Mouse (Mus musculus) MEL (cell line): ENCODE data around the gene Phb.
A peak's percentile ranks its signal among the peaks of the same experiment; 100 is the strongest.

ENCODE experiments used
- CHD1 ChIP-seq: IDR thresholded peaks from 2 replicates; pipeline ENCODE4 v1.6.1; 2012; ENCODE audit warnings: low read depth, mild to moderate bottlenecking, inconsistent platforms, low read length, improper control_type of control experiment
- CHD2 ChIP-seq: IDR thresholded peaks from 2 replicates; pipeline ENCODE4 v1.6.1; 2011; ENCODE audit warnings: low read length, improper control_type of control experiment
- CTCF ChIP-seq, 3 experiments: IDR thresholded peaks in 2 of 3; conservative IDR thresholded peaks in 1 of 3; 2 replicates each; pipeline ENCODE4 v1.5.1; 2011 to 2012; ENCODE audit warnings: low read length in 3 of 3, low read depth in 2 of 3, mild to moderate bottlenecking in 2 of 3, improper control_type of control experiment in 1 of 3, inconsistent platforms in 1 of 3, mixed read lengths in 1 of 3, moderate library complexity in 1 of 3; ENCODE audit not compliant: control insufficient read depth in 1 of 3, insufficient read depth in 1 of 3, poor library complexity in 1 of 3, severe bottlenecking in 1 of 3
- E2F4 ChIP-seq: IDR thresholded peaks from 2 replicates; pipeline ENCODE4 v1.6.1; 2011; ENCODE audit warnings: low read depth, low read length, improper control_type of control experiment, borderline replicate concordance
- EP300 ChIP-seq, 2 experiments: IDR thresholded peaks; 2 replicates each; pipeline ENCODE4 v1.6.1; 2011; ENCODE audit warnings: improper control_type of control experiment in 2 of 2, low read length in 2 of 2, low read depth in 1 of 2, mild to moderate bottlenecking in 1 of 2
- ETS1 ChIP-seq: IDR thresholded peaks from 2 replicates; pipeline ENCODE4 v1.6.1; 2012; ENCODE audit warnings: low read depth, mild to moderate bottlenecking, inconsistent platforms, low read length, improper control_type of control experiment, moderate library complexity
- GABPA ChIP-seq: IDR thresholded peaks from 2 replicates; pipeline ENCODE4 v1.6.1; 2012; ENCODE audit warnings: low read depth, mild to moderate bottlenecking, inconsistent platforms, low read length, improper control_type of control experiment, moderate library complexity
- MEF2A ChIP-seq: IDR thresholded peaks from 2 replicates; pipeline ENCODE4 v1.6.1; 2014; ENCODE audit warnings: low read depth, mild to moderate bottlenecking, inconsistent platforms, low read length, improper control_type of control experiment; ENCODE audit not compliant: poor library complexity, insufficient replicate concordance, severe bottlenecking; ENCODE audit errors: extremely low read depth
- UBTF ChIP-seq: IDR thresholded peaks from 2 replicates; pipeline ENCODE4 v1.6.1; 2012; ENCODE audit warnings: low read depth, mild to moderate bottlenecking, inconsistent platforms, low read length, improper control_type of control experiment, moderate library complexity, borderline replicate concordance; ENCODE audit not compliant: insufficient read depth
- USF1 ChIP-seq: IDR thresholded peaks from 2 replicates; pipeline ENCODE4 v1.6.1; 2014; ENCODE audit warnings: low read depth, mild to moderate bottlenecking, inconsistent platforms, low read length, improper control_type of control experiment, moderate library complexity
- ZC3H11A ChIP-seq: IDR thresholded peaks from 2 replicates; pipeline ENCODE4 v1.6.1; 2012; ENCODE audit warnings: low read depth, mild to moderate bottlenecking, inconsistent platforms, low read length, improper control_type of control experiment

- TF ChIP-seq EP300 (IDR thresholded peaks at IDR 0.05; ENCODE audit: low read depth in 1 of 2, low read length in 2 of 2) (peak; percentile 99), MEF2A (peak; percentile 36; the same call in 1 of the 2 replicates), ZC3H11A (no peak), CHD2 (peak; percentile 57; the same call in 1 of the 2 replicates), GABPA (no peak), ETS1 (peak; percentile 97), UBTF (no peak), USF1 (0 out of 2 replicates have a peak, but pooled peaks have one; percentile 40), CTCF (IDR thresholded peaks at IDR 0.05 in 2 of 3, conservative IDR thresholded peaks at IDR 0.05 in 1 of 3; ENCODE audit: control insufficient read depth in 1 of 3, insufficient read depth in 1 of 3, low read depth in 2 of 3, low read length in 3 of 3, poor library complexity in 1 of 3, severe bottlenecking in 1 of 3) (no peak), E2F4 (no peak), CHD1 (0 out of 2 replicates have a peak, but pooled peaks have one; percentile 74)
Measured at GRCm38 (mm10) chr11:95700778-95701739, 34.3 kb downstream of the Phb start.
